In the genomic region with DNA sequence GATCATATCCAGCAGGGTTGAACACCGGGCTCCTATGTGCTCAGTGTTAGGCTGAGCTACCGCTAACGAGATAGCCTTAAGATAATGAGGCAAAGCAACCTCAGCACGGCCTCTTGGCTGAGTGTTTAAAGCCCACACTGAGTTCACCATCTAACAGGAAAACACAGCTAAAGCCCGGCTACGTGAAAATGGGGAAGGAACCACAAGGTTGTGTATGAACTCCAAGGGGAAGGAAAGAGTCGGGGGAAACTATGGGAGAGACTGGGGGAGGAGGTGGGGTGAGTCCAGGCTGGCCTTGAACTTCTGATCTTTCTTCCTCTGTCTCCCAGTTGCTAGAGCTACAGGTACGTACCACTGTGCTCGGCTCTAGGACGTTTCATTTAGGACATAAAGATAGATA, we compare ENCODE assay signal across 31 mouse cellular contexts. TPM values are rescaled to one million over a fixed set of nuclear protein-coding genes. Genes with fewer than 3 reads are reported as not detected.
A peak's percentile ranks its signal among the peaks of the same experiment; 100 is the strongest.
DNase-seq lines count a peak whose midpoint lies in the region; ATAC-seq and TF ChIP-seq lines count a peak whose summit lies in the region.
"Had no signal": no experiment of that assay in that cellular context is flagged by ENCODE, and none has a peak within 500 bp of the region (broad histone marks: within the 10 kb centered on the region; RNA-seq: fewer than 3 reads in every experiment).

No protein-coding gene starts in this region.

- no peak for TF ChIP-seq CTCF in bone marrow macrophage, adult 2 months (IDR thresholded peaks at IDR 0.05; ENCODE audit: low read depth, low read length)

- no peaks in the 10 kb centered on the region for H3K36me3 ChIP-seq in megakaryocyte, embryonic 14.5 days (replicated peaks; ENCODE audit: low read length)
- H3K36me3 ChIP-seq: embryonic facial prominence, embryonic 15.5 days; forebrain, embryonic 12.5 days; heart, embryonic 10.5 days; heart, embryonic 15.5 days; limb, embryonic 12.5 days; midbrain, embryonic 10.5 days; neural tube, embryonic 13.5 days had no signal

- peaks cover 11% of the 10 kb centered on the region for H3K4me1 ChIP-seq in bone marrow macrophage, adult 2 months (ENCODE audit: control insufficient read depth, insufficient read depth, low read length)
- H3K4me1 ChIP-seq in megakaryocyte, embryonic 14.5 days, result peaks cover 18% of the 10 kb centered on the region

- H3K27me3 ChIP-seq in megakaryocyte, embryonic 14.5 days (replicated peaks), result peaks cover 32% of the 10 kb centered on the region
- H3K27me3 ChIP-seq: embryonic facial prominence, embryonic 15.5 days; heart, embryonic 15.5 days had no signal

- peak; percentile 42 for DNase-seq in 416B (ENCODE audit: low read depth)
- no peak for DNase-seq in ovary, adult 18-20 months (ENCODE audit: low spot score)
- DNase-seq in urinary bladder, adult 18-20 months (ENCODE audit: low spot score in 2 of 2), result no peak
- DNase-seq in cerebellum, postnatal 14 days, result no peak
- DNase-seq: B cell, adult 2 months; cerebellum, adult 9-10 months; forebrain, postnatal 0 days; kidney, adult 9 months; kidney, postnatal 10 days; lung, adult 18-20 months; lung, postnatal 4 days; right cerebral cortex, postnatal 14 days; spleen, adult 18-20 months; thymus, adult 18-20 months; thymus, postnatal 25 days had no signal

- H3K4me3 ChIP-seq in bone marrow macrophage, adult 2 months (ENCODE audit: insufficient read depth, low read length), result peak overlapping the region; percentile 34; the same call in 1 of the 2 replicates
- peak overlapping the region; percentile 72 for H3K4me3 ChIP-seq in megakaryocyte, embryonic 14.5 days (replicated peaks)
- H3K4me3 ChIP-seq: forebrain, embryonic 12.5 days; heart, embryonic 15.5 days; midbrain, embryonic 10.5 days; myocyte; neural tube, embryonic 13.5 days had no signal

- H3K9me3 ChIP-seq in megakaryocyte, embryonic 14.5 days, result peaks cover 8% of the 10 kb centered on the region; the same call in 1 of the 2 replicates
- H3K9me3 ChIP-seq: embryonic facial prominence, embryonic 15.5 days; forebrain, embryonic 12.5 days; heart, embryonic 10.5 days; heart, embryonic 15.5 days; limb, embryonic 12.5 days; midbrain, embryonic 10.5 days; neural tube, embryonic 13.5 days had no signal

- ATAC-seq in granulocyte monocyte progenitor cell, adult 5-6 weeks (replicated peaks; ENCODE audit: poor library complexity, severe bottlenecking), result peak; percentile 52
- ATAC-seq: activated CD4-positive, CD25-positive, alpha-beta regulatory T cell, adult 4 months; forebrain, postnatal 0 days; intestine, postnatal 0 days; lung, postnatal 0 days had no signal

- no peak overlapping the region for H3K27ac ChIP-seq in bone marrow macrophage, adult 2 months (ENCODE audit: insufficient read depth, low read depth, low read length)
- H3K27ac ChIP-seq: forebrain, embryonic 12.5 days; heart, embryonic 10.5 days; heart, embryonic 15.5 days; hindbrain, embryonic 14.5 days; midbrain, embryonic 10.5 days; neural tube, embryonic 13.5 days; stomach, postnatal 0 days had no signal

- no peak for TF ChIP-seq POLR2A in bone marrow macrophage, adult 2 months (IDR thresholded peaks at IDR 0.05; ENCODE audit: borderline replicate concordance, low read depth, low read length)

RNA-seq across cellular contexts. Expression of gene Eif2s2, which starts 49.2 kb away (rescaled TPM):
- 53.3 and 55.4 TPM in 2 replicates for polyA plus RNA-seq in bone marrow macrophage, adult 2 months (2012; ENCODE audit: insufficient read depth, insufficient read length, missing spikeins)
- 145 and 157 TPM in 2 replicates for total RNA-seq in granulocyte monocyte progenitor cell, adult 5-6 weeks (2014; fragmentation: Nextera tagmentation)
- 212 and 223 TPM in 2 replicates for total RNA-seq in granulocyte monocyte progenitor cell, adult 5-6 weeks (2017)
- polyA plus RNA-seq in megakaryocyte, embryonic 14.5 days (2012; ENCODE audit: insufficient read depth, low replicate concordance), result 8.0 and 28.7 TPM in 2 replicates
